Mouse (Mus musculus) CH12.LX (cell line): ENCODE measurements at regions not wholly inside any gene's neighbourhood (a gene's known extent, or its start where the extent isn't known, plus 50 kb on each side); places are given as distances from the start of the nearest gene placed in this dataset.

Experiments used
- DNase-seq: peaks from one replicate; pipeline ENCODE4 v3.0.0-alpha.2; 2013; ENCODE audit errors: extremely low read depth
- H3K27ac ChIP-seq: 2 replicates; pipeline ENCODE4 v1.5.1; 2012; ENCODE audit warnings: low read depth, mild to moderate bottlenecking, control low read depth, moderate library complexity; ENCODE audit not compliant: insufficient read depth
- H3K27me3 ChIP-seq: replicated peaks from 2 replicates; pipeline ENCODE3; 2012; ENCODE audit warnings: inconsistent platforms
- H3K36me3 ChIP-seq, 2 experiments: replicated peaks in 1 of 2; 2 replicates each; pipeline versions ENCODE3 to v1.6.1; 2012; ENCODE audit warnings: inconsistent platforms in 1 of 2, low read length in 1 of 2, mild to moderate bottlenecking in 1 of 2, mixed read lengths in 1 of 2, moderate library complexity in 1 of 2; ENCODE audit not compliant: control insufficient read depth in 1 of 2, insufficient read depth in 1 of 2
- H3K4me1 ChIP-seq, 2 experiments: 2 replicates each; pipeline ENCODE4 v1.6.1; 2012; ENCODE audit warnings: inconsistent platforms in 1 of 2, moderate library complexity in 1 of 2; ENCODE audit not compliant: insufficient read depth in 2 of 2, control insufficient read depth in 1 of 2
- H3K4me2 ChIP-seq: 2 replicates; pipeline ENCODE4 v1.6.1; 2012; ENCODE audit warnings: low read depth, mild to moderate bottlenecking, control low read depth; ENCODE audit not compliant: poor library complexity, insufficient read depth, severe bottlenecking
- H3K4me3 ChIP-seq, 3 experiments: fragments of 150-350 bp in 1 of 3; sonication (generic) in 1 of 3; replicated peaks in 1 of 3; 2 replicates each; pipeline versions ENCODE3 to v1.5.1; 2011 to 2012; ENCODE audit warnings: low read depth in 2 of 3, low read length in 2 of 3, mild to moderate bottlenecking in 2 of 3, moderate library complexity in 2 of 3, control low read depth in 1 of 3, improper control_type of control experiment in 1 of 3, inconsistent platforms in 1 of 3, mixed read lengths in 1 of 3; ENCODE audit not compliant: poor library complexity in 1 of 3
- H3K79me2 ChIP-seq: replicated peaks from 2 replicates; pipeline ENCODE4 v1.6.1; 2012; ENCODE audit warnings: mild to moderate bottlenecking, moderate library complexity; ENCODE audit not compliant: control insufficient read depth, poor library complexity, insufficient read depth, severe bottlenecking; ENCODE audit errors: extremely low read depth
- H3K9ac ChIP-seq: 2 replicates; pipeline ENCODE4 v1.6.1; 2012; ENCODE audit warnings: low read depth, mild to moderate bottlenecking, control low read depth, moderate library complexity; ENCODE audit not compliant: insufficient read depth
- H3K9me3 ChIP-seq: replicated peaks from 2 replicates; pipeline ENCODE3; 2012; ENCODE audit warnings: low read length, inconsistent platforms, mixed read lengths
- CHD1 ChIP-seq: IDR thresholded peaks from 2 replicates; pipeline ENCODE4 v1.6.1; 2012; ENCODE audit warnings: low read depth, low read length, improper control_type of control experiment, inconsistent platforms
- CTCF ChIP-seq, 2 experiments: IDR thresholded peaks in 1 of 2; conservative IDR thresholded peaks in 1 of 2; 2 replicates each; pipeline ENCODE4 v1.5.1; 2011 to 2012; ENCODE audit warnings: low read depth in 2 of 2, low read length in 2 of 2, improper control_type of control experiment in 1 of 2, inconsistent platforms in 1 of 2, mild to moderate bottlenecking in 1 of 2, moderate library complexity in 1 of 2
- E2F4 ChIP-seq: IDR thresholded peaks from 2 replicates; pipeline ENCODE4 v1.6.1; 2011; ENCODE audit warnings: low read depth, low read length, improper control_type of control experiment; ENCODE audit not compliant: insufficient replicate concordance
- ELF1 ChIP-seq: IDR thresholded peaks from 2 replicates; pipeline ENCODE4 v1.6.1; 2014; ENCODE audit warnings: low read depth, mild to moderate bottlenecking, inconsistent platforms, low read length, improper control_type of control experiment
- EP300 ChIP-seq: IDR thresholded peaks from 2 replicates; pipeline ENCODE4 v1.6.1; 2011; ENCODE audit warnings: low read length, improper control_type of control experiment
- ETS1 ChIP-seq: conservative IDR thresholded peaks from 2 replicates; pipeline ENCODE4 v1.6.1; 2012; ENCODE audit warnings: low read depth, mild to moderate bottlenecking, inconsistent platforms, low read length, improper control_type of control experiment, moderate library complexity
- GABPA ChIP-seq: IDR thresholded peaks from 2 replicates; pipeline ENCODE4 v1.6.1; 2012; ENCODE audit warnings: low read depth, low read length, improper control_type of control experiment, inconsistent platforms; ENCODE audit not compliant: insufficient replicate concordance
- HCFC1 ChIP-seq: IDR thresholded peaks from 2 replicates; pipeline ENCODE4 v1.6.1; 2012; ENCODE audit warnings: low read depth, mild to moderate bottlenecking, inconsistent platforms, low read length, improper control_type of control experiment
- KAT2A ChIP-seq: IDR thresholded peaks from 2 replicates; pipeline ENCODE4 v1.6.1; 2012; ENCODE audit warnings: low read length, improper control_type of control experiment, inconsistent platforms; ENCODE audit not compliant: insufficient replicate concordance
- MAFK ChIP-seq: IDR thresholded peaks from 2 replicates; pipeline ENCODE4 v1.6.1; 2011; ENCODE audit warnings: low read length, improper control_type of control experiment; ENCODE audit not compliant: insufficient replicate concordance
- MAX ChIP-seq: IDR thresholded peaks from 2 replicates; pipeline ENCODE4 v1.6.1; 2011; ENCODE audit warnings: low read length, improper control_type of control experiment
- NELFE ChIP-seq: IDR thresholded peaks from 2 replicates; pipeline ENCODE4 v1.6.1; 2011; ENCODE audit warnings: low read depth, low read length, improper control_type of control experiment
- NRF1 ChIP-seq: IDR thresholded peaks from 2 replicates; pipeline ENCODE4 v1.6.1; 2014; ENCODE audit warnings: low read depth, mild to moderate bottlenecking, inconsistent platforms, low read length, improper control_type of control experiment, moderate library complexity
- PAX5 ChIP-seq: IDR thresholded peaks from 2 replicates; pipeline ENCODE4 v1.6.1; 2012; ENCODE audit warnings: low read length, inconsistent platforms, mixed read lengths
- POLR2AphosphoS2 ChIP-seq: IDR thresholded peaks from 2 replicates; pipeline ENCODE4 v1.6.1; 2011; ENCODE audit warnings: low read depth, low read length, improper control_type of control experiment
- RAD21 ChIP-seq: IDR thresholded peaks from 2 replicates; pipeline ENCODE4 v1.6.1; 2011; ENCODE audit warnings: low read depth, mild to moderate bottlenecking, low read length, improper control_type of control experiment, moderate library complexity
- RCOR1 ChIP-seq: conservative IDR thresholded peaks from 2 replicates; pipeline ENCODE4 v1.6.1; 2012; ENCODE audit warnings: low read depth, mild to moderate bottlenecking, inconsistent platforms, low read length, improper control_type of control experiment
- TBP ChIP-seq: conservative IDR thresholded peaks from 2 replicates; pipeline ENCODE4 v1.6.1; 2011; ENCODE audit warnings: low read depth, low read length, improper control_type of control experiment
- TCF12 ChIP-seq: IDR thresholded peaks from 2 replicates; pipeline ENCODE4 v1.6.1; 2014; ENCODE audit warnings: low read depth, mild to moderate bottlenecking, inconsistent platforms, low read length, improper control_type of control experiment
- UBTF ChIP-seq: IDR thresholded peaks from 2 replicates; pipeline ENCODE4 v1.6.1; 2012; ENCODE audit warnings: low read depth, mild to moderate bottlenecking, inconsistent platforms, low read length, improper control_type of control experiment, moderate library complexity
- ZC3H11A ChIP-seq: IDR thresholded peaks from 2 replicates; pipeline ENCODE4 v1.6.1; 2012; ENCODE audit warnings: low read depth, mild to moderate bottlenecking, inconsistent platforms, low read length, improper control_type of control experiment
- ZKSCAN1 ChIP-seq: IDR thresholded peaks from 2 replicates; pipeline ENCODE4 v1.6.1; 2012; ENCODE audit warnings: low read depth, inconsistent platforms, low read length, improper control_type of control experiment, borderline replicate concordance
- dilution Hi-C: fragments of 300-500 bp; cut with MboI; formaldehyde crosslinking; loops from 2 replicates; pipeline ENCODE4 v1.14.3; 2020; ENCODE audit warnings: low sequenced_read_pairs; ENCODE audit not compliant: extremely low pct_unique_long_range_greater_than_20kb, extremely low pct_ligation_motif_present
- in situ Hi-C: fragments of 300-500 bp; cut with MboI; formaldehyde crosslinking; loops from 3 replicates; pipeline ENCODE4 v1.14.3; 2019; ENCODE audit warnings: low sequenced_read_pairs, low pct_ligation_motif_present, low pct_unique_long_range_greater_than_20kb, mixed read lengths

- no peaks in the 10 kb centered on the region for H3K79me2 ChIP-seq
- no peak for TF ChIP-seq RCOR1
- TF ChIP-seq POLR2AphosphoS2: no peak
- no peak for TF ChIP-seq UBTF
- TF ChIP-seq NELFE: no peak
- TF ChIP-seq PAX5: no peak
- TF ChIP-seq ZC3H11A: no peak
- TF ChIP-seq KAT2A: no peak
- TF ChIP-seq TBP: no peak
- no peak for TF ChIP-seq ELF1
- no peak for TF ChIP-seq ETS1
- TF ChIP-seq HCFC1: no peak
- TF ChIP-seq NRF1: no peak
- no peak for TF ChIP-seq ZKSCAN1
- no peak for TF ChIP-seq RAD21
- no peak for TF ChIP-seq EP300
- no peak for TF ChIP-seq MAX
- TF ChIP-seq CTCF (conservative IDR thresholded peaks at IDR 0.05 in 1 of 2, IDR thresholded peaks at IDR 0.05 in 1 of 2; ENCODE audit: low read depth in 2 of 2, low read length in 2 of 2): no peak
- TF ChIP-seq MAFK: no peak
- TF ChIP-seq TCF12: no peak
- no peak for DNase-seq
Measured at GRCm38 (mm10) chr9:112799583-112800220, 564.0 kb upstream of the Arpp21 start.

GRCm38 (mm10) chr9:112793537-112793936, 557.8 kb upstream of the Arpp21 start:
- no peaks in the 10 kb centered on the region for H3K27me3 ChIP-seq
- DNase-seq: no peak
- no peaks in the 10 kb centered on the region for H3K79me2 ChIP-seq
- TF ChIP-seq GABPA: no peak
- no peak for TF ChIP-seq E2F4
- TF ChIP-seq CHD1: no peak
- no peak overlapping the region for H3K4me3 ChIP-seq
- no peak overlapping the region for H3K9ac ChIP-seq
- no peaks in the 10 kb centered on the region for H3K36me3 ChIP-seq
- in situ Hi-C loops: no loop called here
- dilution Hi-C loops: no loop called here
- no peaks in the 10 kb centered on the region for H3K4me1 ChIP-seq
- no peak overlapping the region for H3K4me2 ChIP-seq
- no peak overlapping the region for H3K27ac ChIP-seq
- H3K9me3 ChIP-seq: peaks cover 50% of the 10 kb centered on the region

More at GRCm38 (mm10) chr9:112799583-112800220, 564.0 kb upstream of the Arpp21 start:
- dilution Hi-C loops: no loop called here
- H3K27ac ChIP-seq: no peak overlapping the region
- H3K4me1 ChIP-seq: no peaks in the 10 kb centered on the region
- no peak overlapping the region for H3K4me2 ChIP-seq
- H3K27me3 ChIP-seq: no peaks in the 10 kb centered on the region
- H3K9me3 ChIP-seq: peaks cover 42% of the 10 kb centered on the region
- no peak overlapping the region for H3K9ac ChIP-seq
- H3K4me3 ChIP-seq: no peak overlapping the region
- in situ Hi-C loops: no loop called here
- no peaks in the 10 kb centered on the region for H3K36me3 ChIP-seq
